Mouse (Mus musculus) hindbrain, embryonic 11.5 days (tissue): ENCODE data around the gene Fibin. TPM values are rescaled to one million over a fixed set of nuclear protein-coding genes. Genes with fewer than 3 reads are reported as not detected.

Experiments
- ATAC-seq: fragments of 200-750 bp; cut with Nextera tagmentation; 2 replicates; pipeline ENCODE4 v1.8.0; 2017; ENCODE audit warnings: mild to moderate bottlenecking, moderate TSS enrichment, moderate library complexity; ENCODE audit not compliant: low FRiP score
- DNase-seq: peaks from one replicate; pipeline ENCODE4 v3.0.0-alpha.2; 2015; ENCODE audit warnings: low spot score
- H3K27ac ChIP-seq: fragments of 300-500 bp; sonication (generic); 2 replicates; pipeline ENCODE4 v1.5.1; 2014; ENCODE audit warnings: mild to moderate bottlenecking, low read depth, low read length
- H3K27me3 ChIP-seq: fragments of 300-500 bp; sonication (generic); 2 replicates; pipeline ENCODE4 v1.6.1; 2014; ENCODE audit warnings: mild to moderate bottlenecking, low read length, moderate library complexity, mixed read lengths; ENCODE audit not compliant: control insufficient read depth, insufficient read depth
- H3K36me3 ChIP-seq: fragments of 300-500 bp; sonication (generic); 2 replicates; pipeline ENCODE4 v1.6.1; 2014; ENCODE audit warnings: mild to moderate bottlenecking, low read length, moderate library complexity, mixed read lengths; ENCODE audit not compliant: control insufficient read depth, insufficient read depth
- H3K4me1 ChIP-seq: fragments of 300-500 bp; sonication (generic); replicated peaks from 2 replicates; pipeline ENCODE4 v1.6.1; 2014; ENCODE audit warnings: low read length, mixed read lengths; ENCODE audit not compliant: control insufficient read depth, insufficient read depth
- H3K4me2 ChIP-seq: fragments of 300-500 bp; sonication (generic); replicated peaks from 2 replicates; pipeline ENCODE4 v1.6.1; 2014; ENCODE audit warnings: mild to moderate bottlenecking, low read depth, low read length
- H3K4me3 ChIP-seq: fragments of 300-500 bp; sonication (generic); 2 replicates; pipeline ENCODE4 v1.5.1; 2014; ENCODE audit warnings: low read depth, low read length
- H3K9ac ChIP-seq: fragments of 300-500 bp; sonication (generic); 2 replicates; pipeline ENCODE4 v1.6.1; 2014; ENCODE audit warnings: low read depth, low read length
- H3K9me3 ChIP-seq: fragments of 300-500 bp; sonication (generic); 2 replicates; pipeline ENCODE4 v1.6.1; 2016; ENCODE audit warnings: low read length; ENCODE audit not compliant: control insufficient read depth
- WGBS: fragments of 180-500 bp; shearing (Covaris S2); extraction: QIAGEN DNeasy Blood & Tissue Kit; methylation state at CpG from one replicate; pipeline ENCODE4 v1.1.7; 2014; 5-methylcytosine and 5-hydroxymethylcytosine counted together
- polyA plus RNA-seq: library from polyadenylated mRNA; unstranded; fragments of >200 nt; fragmentation: Nextera tagmentation; extraction: Ambion mirVana; gene quantifications from 2 replicates; pipeline ENCODE4 v1.2.1, GENCODE M21; 2014

Fibin gene
- polyA plus RNA-seq, 1 experiment from 2014 or later = 10.1 TPM

DNA sequence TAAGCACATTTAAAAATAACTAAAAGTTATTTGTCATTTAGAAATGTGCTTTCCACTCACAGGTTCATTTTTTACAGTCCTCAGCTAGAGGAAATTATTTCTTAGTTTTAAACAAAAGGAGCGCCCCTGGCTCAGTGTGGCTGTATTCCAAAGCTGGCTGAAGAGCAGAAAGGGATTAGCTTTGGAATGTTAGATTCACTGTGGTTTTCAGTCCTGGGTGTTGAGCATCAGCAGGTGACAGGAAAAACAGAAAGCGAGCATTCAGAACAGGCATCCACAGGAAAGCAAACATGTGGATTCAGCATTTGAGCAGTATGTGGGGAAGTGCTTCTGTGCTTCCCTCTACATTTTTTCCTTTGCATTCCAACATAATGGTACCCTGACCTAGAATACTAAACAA lies 10.2 kb upstream of the Fibin start:
- no peak overlapping the region for H3K4me3 ChIP-seq
- WGBS = 68% methylated on average over 2 of the region's 2 CpGs
- no peak overlapping the region for H3K4me2 ChIP-seq
- H3K27me3 ChIP-seq = no peaks in the 10 kb centered on the region
- H3K9me3 ChIP-seq = no peaks in the 10 kb centered on the region
- DNase-seq (no peak), ATAC-seq (no peak)
- no peak overlapping the region for H3K9ac ChIP-seq
- H3K27ac ChIP-seq = no peak overlapping the region
- no peaks in the 10 kb centered on the region for H3K4me1 ChIP-seq
- no peaks in the 10 kb centered on the region for H3K36me3 ChIP-seq

DNA sequence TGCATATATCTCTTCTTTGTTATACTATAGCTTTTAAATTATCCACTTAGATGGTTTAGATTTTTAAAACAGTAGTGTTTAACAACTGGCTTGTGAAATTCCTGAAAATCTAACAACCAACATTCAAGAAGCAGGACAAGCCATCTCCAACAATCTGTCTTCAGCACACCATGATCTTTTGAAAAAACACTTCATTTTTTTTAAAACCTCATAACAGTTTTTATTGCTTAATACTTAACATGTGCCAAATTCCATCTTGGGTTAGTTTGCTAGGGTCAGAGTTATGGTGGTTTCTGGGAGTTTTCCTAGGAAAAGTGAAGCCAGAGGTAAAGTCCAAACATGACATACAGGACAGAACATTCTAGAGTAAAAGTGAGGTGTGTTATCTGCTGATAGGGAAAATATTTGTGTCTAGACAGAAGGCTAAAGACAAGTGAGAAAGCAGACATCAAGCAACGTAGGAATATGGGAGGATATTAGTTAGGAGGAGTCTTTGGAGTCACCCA lies 4.5 kb upstream of the Fibin start:
- Histone ChIP-seq H3K27me3 (no peaks in the 10 kb centered on the region), H3K4me3 (no peak overlapping the region), H3K9me3 (no peaks in the 10 kb centered on the region), H3K9ac (no peak overlapping the region), H3K27ac (no peak overlapping the region), H3K4me2 (no peak overlapping the region), H3K36me3 (no peaks in the 10 kb centered on the region), H3K4me1 (no peaks in the 10 kb centered on the region)
- DNase-seq (no peak), ATAC-seq (no peak)
- WGBS = 75% methylated on average over 1 of the region's 1 CpGs

DNA sequence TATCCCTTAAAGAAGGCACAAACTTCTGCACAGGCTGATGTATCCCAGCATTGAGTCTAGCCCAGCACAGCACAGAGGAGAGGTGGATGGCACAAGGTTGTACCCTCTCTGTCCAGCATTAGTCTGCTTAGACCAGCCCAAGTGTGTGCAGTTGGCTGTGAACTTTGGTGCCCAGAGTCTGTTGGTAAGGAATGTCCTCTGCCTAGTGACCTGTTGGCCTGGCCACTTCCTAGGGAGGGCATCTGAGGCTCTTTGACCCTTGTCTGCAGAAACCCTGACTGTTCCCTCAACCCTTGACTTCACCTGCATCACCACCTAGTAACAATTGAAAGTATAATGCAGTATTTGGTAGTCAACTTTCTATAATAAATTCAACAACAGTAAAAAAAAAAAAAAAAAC lies 2.4 kb upstream of the Fibin start:
- no peak for DNase-seq
- H3K4me2 ChIP-seq = no peak overlapping the region
- no peak overlapping the region for H3K27ac ChIP-seq

DNA sequence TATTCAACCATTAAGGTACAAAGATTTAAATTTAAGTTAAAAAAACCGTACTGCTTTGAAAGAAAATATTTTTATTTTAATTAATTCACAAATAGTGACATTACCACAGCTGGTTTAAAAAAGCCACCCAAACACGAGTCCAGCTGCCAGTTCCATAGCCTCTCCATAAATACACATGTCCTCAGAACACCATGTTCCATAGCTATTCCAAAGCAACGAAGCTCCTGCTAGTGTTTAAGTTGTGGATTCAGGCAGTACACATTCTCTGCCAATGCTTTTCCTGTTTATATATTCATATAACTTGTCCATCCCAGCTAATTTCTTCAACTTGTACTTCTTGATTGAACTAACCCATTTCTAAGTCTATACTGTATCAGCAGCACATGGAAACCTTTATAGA lies 872 bp upstream of the Fibin start:
- 83% methylated on average over 3 of the region's 3 CpGs for WGBS
- no peak for ATAC-seq

More for the DNA sequence above, 2.4 kb upstream of the Fibin start:
- no peaks in the 10 kb centered on the region for H3K9me3 ChIP-seq
- H3K4me3 ChIP-seq = no peak overlapping the region
- H3K27me3 ChIP-seq = no peaks in the 10 kb centered on the region
- no peaks in the 10 kb centered on the region for H3K36me3 ChIP-seq
- ATAC-seq = peak; percentile 34; the same call in 1 of the 2 replicates
- no peaks in the 10 kb centered on the region for H3K4me1 ChIP-seq
- H3K9ac ChIP-seq = no peak overlapping the region

DNA sequence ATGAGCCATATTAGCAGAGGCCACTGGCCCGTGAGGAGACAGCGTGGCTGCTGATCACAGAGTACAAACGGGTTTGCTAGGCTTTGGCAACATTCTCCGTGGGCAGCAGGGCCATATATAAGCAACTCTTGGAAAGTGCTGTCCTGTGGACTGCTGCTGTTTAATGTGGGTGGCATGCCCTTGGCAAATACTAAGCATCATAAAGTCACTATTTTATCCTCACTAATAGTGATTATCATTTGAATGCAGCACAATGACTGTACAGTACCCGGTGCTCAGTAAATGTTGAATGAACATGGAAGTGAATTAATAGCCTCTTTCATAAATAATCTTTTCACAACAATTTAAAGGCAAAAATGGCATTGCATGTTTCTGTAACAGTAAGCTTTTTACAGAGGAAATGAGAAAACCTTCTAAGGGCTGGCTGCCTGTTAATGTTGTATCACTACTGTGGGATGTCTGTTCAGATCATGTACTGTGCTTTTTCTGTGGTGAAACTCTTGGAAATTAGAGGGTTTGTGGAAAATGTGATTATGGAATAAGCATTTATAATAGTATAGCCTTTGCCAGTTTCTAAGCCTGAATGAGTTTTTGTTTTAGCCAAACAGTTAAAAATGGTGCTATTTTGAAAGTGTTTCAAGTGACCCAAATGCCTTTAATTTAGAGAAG lies 9.5 kb downstream of the Fibin start:
- no peak overlapping the region for H3K9ac ChIP-seq
- H3K27ac ChIP-seq = no peak overlapping the region
- no peak overlapping the region for H3K4me3 ChIP-seq
- H3K27me3 ChIP-seq = no peaks in the 10 kb centered on the region
- H3K4me1 ChIP-seq = no peaks in the 10 kb centered on the region
- DNase-seq (no peak), ATAC-seq (no peak)
- WGBS = 89% methylated on average over 5 of the region's 5 CpGs
- no peak overlapping the region for H3K4me2 ChIP-seq
- no peaks in the 10 kb centered on the region for H3K36me3 ChIP-seq
- H3K9me3 ChIP-seq = no peaks in the 10 kb centered on the region

More for the DNA sequence above, 872 bp upstream of the Fibin start:
- no peaks in the 10 kb centered on the region for H3K4me1 ChIP-seq
- DNase-seq = no peak
- H3K9ac ChIP-seq = no peak overlapping the region
- H3K27me3 ChIP-seq = no peaks in the 10 kb centered on the region
- no peaks in the 10 kb centered on the region for H3K36me3 ChIP-seq
- no peak overlapping the region for H3K4me3 ChIP-seq
- no peak overlapping the region for H3K4me2 ChIP-seq
- no peak overlapping the region for H3K27ac ChIP-seq
- H3K9me3 ChIP-seq = no peaks in the 10 kb centered on the region

DNA sequence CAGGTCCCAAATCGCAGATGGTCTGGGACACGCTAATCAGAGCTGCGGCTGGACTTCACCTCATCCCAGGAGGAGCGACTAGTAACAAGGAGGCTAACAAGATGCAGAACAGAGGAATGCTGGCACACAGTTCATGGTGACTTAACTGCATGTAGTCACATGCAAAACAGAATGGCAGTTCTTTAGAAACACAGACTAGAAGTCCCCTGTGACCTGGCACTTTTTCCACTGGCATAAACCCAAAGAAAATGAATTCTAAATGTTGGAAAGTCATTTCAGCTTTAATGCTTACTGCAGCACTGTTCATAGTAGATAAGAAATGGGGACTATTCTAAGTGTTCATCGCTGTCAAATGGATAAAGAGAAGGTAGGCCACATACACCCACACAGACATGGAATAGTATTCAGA lies 11.1 kb downstream of the Fibin start:
- H3K4me3 ChIP-seq = no peak overlapping the region
- H3K4me1 ChIP-seq = no peaks in the 10 kb centered on the region
- no peaks in the 10 kb centered on the region for H3K27me3 ChIP-seq
- H3K9ac ChIP-seq = no peak overlapping the region
- peak; percentile 66; the same call in 1 of the 2 replicates for ATAC-seq
- H3K9me3 ChIP-seq = no peaks in the 10 kb centered on the region
- no peaks in the 10 kb centered on the region for H3K36me3 ChIP-seq
- DNase-seq = no peak
- H3K27ac ChIP-seq = no peak overlapping the region
- H3K4me2 ChIP-seq = no peak overlapping the region
- 34% methylated on average over 5 of the region's 5 CpGs for WGBS

DNA sequence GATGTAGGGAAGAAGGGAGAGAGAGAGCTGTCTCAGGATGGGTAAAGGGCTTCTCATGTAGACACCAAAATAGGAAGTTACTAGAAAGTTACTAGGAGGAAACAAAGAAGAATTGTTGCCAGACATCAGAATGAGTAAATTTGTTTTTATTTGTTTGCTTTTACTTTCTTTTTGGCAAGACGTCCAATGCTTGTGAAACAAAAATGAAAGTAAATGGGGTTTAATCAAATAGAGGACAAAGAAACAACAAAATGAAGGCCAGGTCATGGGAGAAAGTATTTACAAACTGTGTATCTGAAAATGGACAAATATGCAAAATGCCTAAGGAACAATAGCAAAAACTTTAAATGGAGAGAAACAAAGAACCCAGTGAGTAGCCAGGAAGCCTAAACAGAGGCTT lies 11.6 kb downstream of the Fibin start:
- H3K4me3 ChIP-seq = no peak overlapping the region
- WGBS = 44% methylated on average over 1 of the region's 1 CpGs
- no peaks in the 10 kb centered on the region for H3K9me3 ChIP-seq
- ATAC-seq (no peak), DNase-seq (no peak)
- H3K36me3 ChIP-seq = no peaks in the 10 kb centered on the region
- no peak overlapping the region for H3K4me2 ChIP-seq
- no peaks in the 10 kb centered on the region for H3K27me3 ChIP-seq
- H3K9ac ChIP-seq = no peak overlapping the region
- H3K4me1 ChIP-seq = no peaks in the 10 kb centered on the region
- no peak overlapping the region for H3K27ac ChIP-seq

DNA sequence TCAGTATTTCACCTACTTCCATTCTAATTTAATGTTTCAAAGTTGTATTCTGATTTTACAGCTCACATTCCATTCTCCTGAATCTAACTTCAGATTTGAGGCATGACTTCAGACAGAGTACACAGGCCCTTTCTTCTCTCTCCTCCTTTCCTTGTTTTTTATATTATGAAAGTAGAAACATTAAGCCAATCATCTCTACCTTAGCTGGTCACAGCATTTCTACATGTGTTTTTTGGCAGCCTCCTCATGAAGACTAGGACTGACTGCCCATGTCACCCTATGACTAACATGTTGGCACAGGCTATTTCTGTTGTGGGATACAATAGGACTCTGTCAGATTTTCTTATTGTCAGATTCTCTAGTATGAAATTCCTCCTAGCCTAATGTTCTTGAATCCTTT lies 34.0 kb downstream of the Fibin start:
- DNase-seq = no peak
- no peak for ATAC-seq
- Histone ChIP-seq H3K9ac (no peak overlapping the region), H3K27ac (no peak overlapping the region), H3K4me3 (no peak overlapping the region), H3K36me3 (no peaks in the 10 kb centered on the region), H3K9me3 (no peaks in the 10 kb centered on the region), H3K4me2 (no peak overlapping the region), H3K27me3 (no peaks in the 10 kb centered on the region), H3K4me1 (no peaks in the 10 kb centered on the region)

DNA sequence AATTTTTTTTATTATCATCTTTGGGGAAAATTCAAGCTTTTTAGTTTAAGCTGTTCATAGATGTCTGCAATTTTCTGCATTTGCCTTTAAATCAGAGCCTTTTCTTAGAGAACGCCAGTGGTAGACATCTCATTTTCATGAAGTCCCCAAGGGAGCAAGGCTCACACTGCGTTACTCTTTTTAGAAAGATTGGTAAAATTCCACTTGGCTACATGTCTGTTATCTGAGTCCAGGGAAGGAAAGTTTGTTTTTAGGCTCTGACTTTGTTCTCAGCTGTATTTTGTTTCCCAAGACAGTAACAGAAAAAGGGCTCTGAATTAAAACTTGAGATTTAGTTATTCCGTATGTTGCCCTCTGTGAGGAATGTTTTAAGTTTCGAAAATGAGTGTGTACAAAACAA lies 43.0 kb downstream of the Fibin start:
- Histone ChIP-seq H3K27me3 (no peaks in the 10 kb centered on the region), H3K27ac (no peak overlapping the region), H3K9me3 (no peaks in the 10 kb centered on the region), H3K4me3 (no peak overlapping the region), H3K4me1 (no peaks in the 10 kb centered on the region), H3K4me2 (no peak overlapping the region), H3K36me3 (no peaks in the 10 kb centered on the region), H3K9ac (no peak overlapping the region)
- DNase-seq (no peak), ATAC-seq (no peak)
- 77% methylated on average over 4 of the region's 4 CpGs for WGBS
